Mouse (Mus musculus) thymus, adult 2 months (tissue): Measurements from ENCODE around the gene Rhoq.

ENCODE experiments used
- CTCF ChIP-seq: fragments of 200-500 bp; IDR thresholded peaks from 2 replicates; pipeline ENCODE4 v1.5.1; 2012; ENCODE audit warnings: mild to moderate bottlenecking, control low read depth, low read length, moderate library complexity, borderline replicate concordance; ENCODE audit not compliant: control insufficient read depth, poor library complexity, insufficient read depth; ENCODE audit errors: extremely low read depth
- POLR2A ChIP-seq: fragments of 200-500 bp; IDR thresholded peaks from 2 replicates; pipeline ENCODE4 v1.6.1; 2012; ENCODE audit warnings: mild to moderate bottlenecking, low read length, control low read depth, moderate library complexity; ENCODE audit not compliant: control insufficient read depth, poor library complexity, insufficient read depth; ENCODE audit errors: extremely low read depth

- TF ChIP-seq CTCF (no peak), POLR2A (no peak)
Observed at GRCm38 (mm10) chr17:86967048-86967447, 4.2 kb downstream of the Rhoq start.
